Mouse (Mus musculus) cerebral cortex, adult 2 months (tissue): ENCODE measurements around the gene Snrpg.

Experiments used
- WGBS: fragments of 180-500 bp; shearing (Covaris S2); methylation state at CpG from one replicate; pipeline ENCODE4 v1.1.7; 2018; 5-methylcytosine and 5-hydroxymethylcytosine counted together

Gene Snrpg

DNA sequence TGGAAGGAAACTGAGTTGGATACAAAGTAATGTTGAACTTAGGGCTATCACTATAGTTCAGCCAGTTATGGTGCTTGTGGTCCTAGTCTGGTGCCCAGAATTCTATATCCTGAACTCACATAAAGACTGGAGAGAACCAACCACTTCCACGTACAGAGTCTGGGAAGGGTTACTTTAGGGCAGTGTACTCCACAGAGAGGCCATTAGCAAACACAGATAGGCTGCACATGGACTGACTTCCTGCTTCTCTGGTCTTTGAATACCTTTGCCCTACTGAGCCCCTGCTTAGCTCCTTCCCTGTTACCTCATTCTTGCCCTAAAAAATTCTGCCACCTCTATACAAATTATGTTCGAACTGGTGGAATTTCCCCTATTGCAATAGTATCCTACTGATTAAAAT, 28.9 kb downstream of the Snrpg start:
- 79% methylated on average over 2 of the region's 2 CpGs for WGBS

DNA sequence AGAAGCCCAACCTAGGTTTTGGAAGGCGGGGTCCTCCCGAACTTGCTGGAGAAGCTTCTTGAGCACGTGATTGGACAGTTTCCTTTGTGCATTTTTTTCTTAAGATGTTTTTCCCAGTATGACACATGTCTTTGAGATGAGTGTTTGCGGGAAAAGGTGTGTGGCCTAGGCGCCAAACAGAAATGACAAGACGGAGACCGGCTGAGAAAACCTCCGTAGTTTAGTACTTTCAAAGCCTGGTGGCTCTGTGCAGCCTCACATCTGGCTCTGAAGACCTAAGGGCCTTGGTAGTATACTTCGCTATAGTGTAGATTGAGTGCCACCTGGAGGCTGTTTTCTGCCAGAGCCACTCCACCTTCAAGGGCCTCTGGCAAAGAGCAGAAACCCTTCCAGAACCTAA, 29.9 kb downstream of the Snrpg start:
- 11% methylated on average over 9 of the region's 9 CpGs for WGBS

DNA sequence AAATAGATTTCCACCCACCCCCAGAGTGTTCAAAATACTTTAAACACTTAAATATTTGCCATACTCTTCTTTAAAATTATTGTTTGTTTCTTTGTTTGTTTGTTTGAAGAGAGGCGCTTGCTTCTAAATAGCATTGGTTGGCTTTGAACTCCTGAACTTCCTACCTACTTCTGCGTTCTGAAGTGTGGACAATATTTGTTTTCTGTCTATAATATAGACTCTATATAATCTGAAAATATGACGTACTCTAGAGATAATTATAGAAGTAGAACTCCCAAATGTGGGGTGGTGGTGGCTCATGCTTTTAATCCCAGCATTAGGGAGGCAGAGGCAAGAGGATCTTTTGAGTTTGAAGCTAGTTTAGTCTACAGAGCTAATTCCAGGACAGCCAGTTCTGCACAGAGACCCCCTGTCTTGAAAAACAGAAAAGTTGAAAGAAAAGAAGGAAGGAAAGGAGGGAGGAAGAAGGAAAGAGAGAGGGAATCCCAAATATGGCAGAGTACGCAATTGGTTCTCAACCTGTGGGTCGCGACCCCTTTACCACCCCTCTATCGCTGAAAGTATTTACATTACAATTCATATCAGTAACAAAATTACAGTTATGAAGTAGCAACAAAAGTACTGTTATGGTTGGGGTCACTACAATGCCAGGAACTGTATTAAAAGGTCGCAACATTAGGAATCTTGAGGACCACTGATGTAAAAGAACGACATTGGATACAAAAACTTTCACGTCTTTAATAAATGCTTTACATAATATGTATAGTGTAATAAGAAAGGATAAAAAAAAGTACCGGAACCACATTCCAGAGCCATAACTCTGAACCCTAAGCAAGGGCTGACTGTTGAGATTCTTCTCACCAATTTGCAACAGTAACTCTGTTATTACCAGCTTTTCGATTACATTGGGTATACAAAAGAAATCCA, 31.8 kb downstream of the Snrpg start:
- WGBS: 30% methylated on average over 12 of the region's 12 CpGs

DNA sequence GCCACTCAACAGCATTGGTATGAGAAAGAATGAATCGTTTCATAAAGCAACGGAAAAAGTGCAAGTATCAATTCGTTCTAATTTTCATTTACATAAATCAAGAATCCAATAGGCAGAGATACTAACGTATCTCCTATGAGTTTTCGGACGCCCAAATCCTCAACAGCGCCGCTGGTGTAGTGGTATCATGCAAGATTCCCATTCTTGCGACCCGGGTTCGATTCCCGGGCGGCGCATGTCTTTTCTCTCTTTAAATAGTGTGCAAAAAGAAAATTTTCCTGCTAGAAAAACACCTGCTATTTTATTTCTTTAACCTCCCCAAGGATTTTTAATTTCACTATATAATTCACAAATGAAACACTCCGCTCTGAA, 32.6 kb downstream of the Snrpg start:
- WGBS: under 1% methylated on average over 15 of the region's 15 CpGs

DNA sequence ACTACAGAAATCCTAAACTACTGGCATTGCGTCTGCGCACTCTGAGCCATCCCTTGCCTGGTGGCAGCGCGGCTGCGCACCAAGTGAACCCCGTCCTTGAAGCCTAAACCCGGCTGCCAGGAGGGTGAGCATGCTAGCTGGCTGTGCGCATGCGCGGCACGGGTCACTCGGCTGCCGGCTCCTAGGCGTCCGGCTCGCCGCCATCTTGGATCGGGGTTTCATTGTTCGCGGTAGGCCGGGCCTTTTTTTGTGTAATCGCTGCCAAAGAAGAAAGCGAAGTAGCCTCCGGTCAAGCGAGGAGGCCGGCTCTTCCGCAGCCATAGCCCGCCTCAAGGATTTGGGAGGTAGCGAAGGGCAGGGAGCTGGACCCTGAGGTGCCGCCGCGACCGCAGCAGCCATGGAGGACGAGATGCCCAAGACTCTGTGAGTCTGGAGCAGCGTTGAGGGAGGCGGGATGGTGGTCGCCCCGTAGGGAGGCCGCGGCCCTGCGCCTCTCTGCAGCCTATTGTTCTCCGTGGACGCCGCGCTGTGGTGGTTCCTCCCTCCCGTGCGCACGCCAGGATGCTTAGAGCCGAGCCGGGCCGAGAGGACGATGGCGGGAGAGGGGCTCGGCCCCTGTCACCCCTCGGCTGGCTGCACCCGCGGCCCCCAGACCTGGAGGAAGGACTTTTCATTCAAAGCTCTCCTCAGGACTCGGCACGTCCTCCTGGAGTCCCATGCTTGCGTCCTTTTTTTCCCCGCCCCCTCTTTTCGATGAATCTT, 33.2 kb downstream of the Snrpg start, which contains the start of gene Tia1:
Gene Tia1 (plus strand): TSS at position 120 of the 762 bp plus-strand sequence.
- WGBS: under 1% methylated on average over 62 of the region's 62 CpGs

DNA sequence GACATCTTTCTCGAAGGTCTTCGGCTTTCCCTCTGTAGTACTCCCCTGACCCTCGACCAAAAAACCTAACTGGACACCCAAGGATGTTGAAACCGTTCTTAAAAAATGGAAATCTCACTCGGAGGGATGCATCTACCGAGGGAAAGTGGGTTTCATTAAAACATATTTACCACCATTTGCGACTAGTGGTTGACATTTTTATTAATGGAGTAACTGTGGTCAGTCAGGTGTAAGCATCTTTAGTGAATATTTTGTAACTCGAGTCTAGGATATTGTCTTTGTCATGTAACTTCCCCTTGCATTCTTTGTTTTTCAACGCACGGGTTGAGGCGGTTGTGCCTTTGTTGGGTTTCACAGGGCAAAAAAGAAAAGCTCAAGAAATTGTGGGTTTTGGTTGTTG, 33.9 kb downstream of the Snrpg start:
- WGBS: under 1% methylated on average over 11 of the region's 11 CpGs

DNA sequence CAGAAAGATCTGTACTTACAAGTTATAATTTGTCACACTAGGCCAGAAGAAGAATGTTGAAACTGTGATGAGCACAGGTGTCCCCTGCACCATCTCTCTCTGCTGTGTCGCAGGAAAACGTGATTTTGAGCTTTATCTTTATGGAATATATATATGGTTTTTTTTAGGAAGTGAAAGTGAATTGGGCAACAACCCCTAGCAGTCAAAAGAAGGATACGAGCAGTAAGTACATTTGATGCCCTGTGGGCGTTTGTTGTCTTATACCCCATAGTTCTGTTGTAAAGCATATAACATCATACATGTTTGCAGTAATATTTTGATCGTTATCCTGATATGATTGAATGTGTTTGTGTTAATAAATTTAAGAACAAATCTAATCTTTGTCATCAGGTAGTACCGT, 47.6 kb downstream of the Snrpg start:
- 90% methylated on average over 6 of the region's 6 CpGs for WGBS

DNA sequence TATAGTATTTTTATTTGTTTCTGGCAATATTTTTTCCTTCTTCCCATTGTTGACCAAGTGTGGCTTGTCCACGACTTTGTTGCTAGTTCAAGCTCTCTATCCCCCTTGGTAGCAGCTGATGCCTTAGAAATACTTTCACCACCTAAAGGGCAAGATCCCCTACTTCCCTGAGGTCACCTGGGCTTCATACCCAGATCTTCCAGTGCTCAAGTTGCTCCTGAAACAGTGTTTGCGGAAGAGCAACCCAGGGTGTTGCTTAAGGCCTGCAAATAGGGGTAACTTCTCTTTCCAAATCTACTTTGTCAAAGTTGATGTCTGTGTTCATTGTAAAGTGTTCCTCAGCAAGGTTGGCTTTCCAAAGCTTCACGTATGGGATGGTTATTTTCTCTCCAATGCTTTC, 48.1 kb downstream of the Snrpg start:
- 83% methylated on average over 3 of the region's 3 CpGs for WGBS

DNA sequence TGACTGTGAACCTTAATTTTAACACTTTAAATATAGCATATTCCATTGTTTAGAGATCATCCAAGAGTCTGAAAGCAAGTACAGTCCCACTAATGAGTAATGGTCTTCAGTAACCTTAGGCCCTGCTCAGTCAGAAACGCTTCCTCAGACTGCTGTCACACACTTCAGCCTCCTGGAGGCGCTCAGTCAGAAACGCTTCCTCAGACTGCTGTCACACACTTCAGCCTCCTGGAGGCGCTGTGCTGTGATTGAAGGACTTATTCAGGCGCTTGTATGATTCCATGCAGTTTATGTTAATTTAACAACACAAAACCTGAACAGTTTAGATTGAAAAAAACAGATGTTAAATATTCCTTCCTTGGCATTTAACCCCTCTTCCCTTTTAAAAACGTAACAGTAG, 49.4 kb downstream of the Snrpg start:
- WGBS: 74% methylated on average over 6 of the region's 6 CpGs

DNA sequence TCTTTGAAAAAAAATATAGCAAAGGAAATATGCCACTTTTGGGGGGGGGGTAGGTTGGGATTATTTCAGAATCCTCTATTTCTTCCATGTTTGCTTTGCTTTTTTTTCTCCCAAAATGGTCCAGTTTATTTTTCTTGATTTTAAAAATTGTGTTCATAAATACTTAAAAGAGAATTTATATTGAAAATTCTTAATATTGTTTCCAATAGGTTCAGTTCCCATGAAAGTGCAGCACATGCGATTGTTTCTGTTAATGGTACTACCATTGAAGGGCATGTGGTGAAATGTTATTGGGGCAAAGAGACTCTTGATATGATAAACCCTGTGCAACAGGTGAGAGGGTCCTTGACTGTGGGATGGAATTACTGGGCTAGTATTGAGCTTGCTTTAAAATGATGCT, 55.3 kb downstream of the Snrpg start, which contains the start of gene Gm44790:
Gene Gm44790 (plus strand): TSS at position 301 of the 400 bp plus-strand sequence.
- 99% methylated on average over 1 of the region's 1 CpGs for WGBS
